Mouse (Mus musculus) cerebellum, adult 9-11 months (tissue): ENCODE measurements around the gene Dbnl.
"Not testable (repeated sequence)": the region's sequence is repeated elsewhere in the genome, so short reads cannot be mapped to it uniquely, and the experiment has no call there.

Experiments
- DNase-seq: peaks from one replicate; pipeline ENCODE4 v3.0.0; 2022

The Dbnl gene

DNA sequence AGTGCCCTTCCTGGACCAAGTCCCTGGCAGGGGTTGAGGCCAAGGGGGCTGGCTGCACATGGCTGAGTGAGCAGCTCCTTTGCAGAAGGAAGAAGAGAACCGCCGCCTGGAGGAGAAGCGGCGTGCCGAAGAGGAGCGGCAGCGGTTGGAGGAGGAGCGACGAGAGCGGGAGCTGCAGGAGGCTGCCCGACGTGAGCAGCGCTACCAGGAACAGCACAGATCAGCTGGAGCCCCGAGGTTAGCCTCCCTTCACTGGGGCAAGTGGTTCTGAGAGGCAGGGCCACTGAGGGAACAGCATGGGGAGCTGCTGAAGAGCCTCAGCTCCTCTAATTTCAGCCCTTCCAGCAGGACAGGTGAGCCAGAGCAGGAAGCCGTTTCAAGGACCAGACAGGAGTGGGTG, 8.7 kb downstream of the Dbnl start:
- DNase-seq: no peak

DNA sequence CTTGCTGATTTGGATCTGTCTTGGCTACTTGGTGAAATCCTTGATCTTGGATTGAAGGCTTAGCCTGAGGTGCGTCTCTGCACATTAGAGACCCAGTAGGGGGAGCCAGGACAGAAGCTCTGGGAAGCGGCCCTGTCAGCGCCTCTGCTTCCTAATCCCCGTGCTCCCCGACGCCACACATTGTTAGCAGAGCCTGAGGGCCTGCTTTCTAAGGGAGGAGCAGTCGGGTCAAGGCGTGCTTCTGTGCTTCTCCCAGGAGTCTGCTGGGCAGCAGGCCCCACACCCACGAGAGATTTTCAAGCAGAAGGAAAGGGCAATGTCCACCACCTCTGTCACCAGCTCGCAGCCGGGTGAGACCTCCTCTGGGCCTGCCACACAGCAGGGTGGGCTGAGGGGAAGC, 9.1 kb downstream of the Dbnl start:
- DNase-seq: no peak

DNA sequence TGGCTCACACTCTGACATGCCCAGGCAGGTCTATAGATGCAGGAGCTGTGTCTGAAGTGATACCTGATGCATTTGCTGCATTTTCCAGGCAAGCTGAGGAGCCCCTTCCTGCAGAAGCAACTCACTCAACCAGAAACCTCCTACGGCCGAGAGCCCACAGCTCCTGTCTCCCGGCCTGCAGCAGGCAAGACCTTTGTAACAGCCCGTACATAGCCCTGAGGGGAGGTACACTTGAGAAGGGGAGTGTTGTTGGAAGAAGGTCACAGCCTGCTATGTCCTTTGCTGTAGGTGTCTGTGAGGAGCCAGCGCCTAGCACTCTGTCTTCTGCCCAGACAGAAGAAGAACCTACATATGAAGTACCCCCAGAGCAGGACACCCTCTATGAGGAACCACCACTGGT, 9.6 kb downstream of the Dbnl start:
- no peak for DNase-seq

DNA sequence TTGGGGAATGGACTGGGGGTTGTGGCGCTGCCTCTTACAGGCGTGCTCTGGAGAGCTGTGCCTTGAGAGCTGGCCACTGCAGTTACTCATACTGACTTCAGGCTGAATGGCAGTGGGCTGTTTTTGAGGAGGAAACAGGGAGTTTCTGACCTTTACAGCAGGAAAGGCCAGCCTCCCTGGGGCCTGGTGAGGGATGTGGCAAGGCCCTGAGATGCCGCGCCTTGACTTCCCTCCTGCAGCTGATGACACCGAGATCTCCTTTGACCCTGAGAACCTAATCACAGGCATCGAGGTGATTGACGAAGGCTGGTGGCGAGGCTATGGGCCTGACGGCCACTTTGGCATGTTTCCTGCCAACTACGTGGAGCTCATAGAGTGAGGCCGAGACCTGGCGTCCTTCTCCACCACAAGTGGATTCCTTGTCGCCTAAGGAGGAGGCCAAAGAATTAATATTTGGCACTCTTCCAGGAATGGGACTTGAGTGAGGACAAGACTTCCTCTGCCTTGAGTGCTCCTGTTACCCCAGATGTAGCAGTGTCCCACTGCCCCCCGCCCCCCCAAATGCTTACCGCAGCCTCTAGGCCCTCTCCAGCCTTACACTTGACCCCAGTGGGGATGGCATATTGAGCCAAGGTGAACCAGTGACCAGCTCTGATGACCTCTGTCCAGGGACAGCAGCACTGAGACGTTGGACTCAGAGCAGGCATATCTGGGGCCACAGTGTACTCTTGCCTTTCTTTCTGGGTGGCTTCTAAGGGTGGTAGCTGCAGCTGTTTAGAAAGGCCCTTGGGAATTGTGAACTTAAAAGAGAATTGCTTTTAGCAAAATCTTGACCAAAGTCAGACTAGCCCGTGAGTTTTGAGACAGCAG, 11.6 kb downstream of the Dbnl start:
- peak; percentile 8 for DNase-seq

DNA sequence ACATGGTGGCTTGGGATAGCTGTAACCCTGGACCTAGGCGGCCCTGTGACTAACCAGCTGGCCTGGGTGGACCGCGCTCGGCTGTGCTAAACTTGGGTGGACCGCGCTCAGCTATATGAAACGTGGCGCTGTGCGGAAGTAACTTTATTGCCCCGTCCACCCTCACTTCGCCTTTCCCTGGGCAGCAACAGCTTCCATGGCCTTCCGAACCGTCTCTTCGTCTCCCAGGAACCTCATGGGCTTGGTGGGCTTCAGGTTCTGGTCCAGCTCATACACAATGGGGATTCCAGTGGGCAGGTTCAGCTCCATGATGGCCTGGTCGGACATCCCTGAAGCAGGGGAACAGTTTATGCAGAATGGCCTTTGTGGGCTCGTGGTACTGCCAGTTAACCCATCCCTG, 13.2 kb downstream of the Dbnl start:
- no peak for DNase-seq

DNA sequence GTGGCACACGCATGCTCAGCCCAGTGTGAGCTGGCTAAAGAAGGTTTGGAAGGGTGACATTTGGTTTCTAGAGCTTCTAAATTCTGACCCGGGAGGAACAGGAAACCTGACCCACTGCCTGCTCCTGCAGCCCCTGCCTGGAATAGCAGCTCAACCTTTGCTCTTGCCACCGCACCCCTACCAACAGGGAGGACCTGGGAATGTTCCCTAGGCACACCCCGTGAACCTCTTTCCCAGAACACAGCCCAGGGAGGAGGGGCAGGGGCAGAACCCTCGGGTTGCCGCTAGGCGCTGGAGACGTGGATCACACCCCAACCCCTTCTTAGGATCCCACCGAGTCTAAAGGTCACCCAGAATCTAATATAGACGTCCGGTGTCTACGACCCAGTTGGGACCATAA, 13.7 kb downstream of the Dbnl start:
- no peak for DNase-seq

DNA sequence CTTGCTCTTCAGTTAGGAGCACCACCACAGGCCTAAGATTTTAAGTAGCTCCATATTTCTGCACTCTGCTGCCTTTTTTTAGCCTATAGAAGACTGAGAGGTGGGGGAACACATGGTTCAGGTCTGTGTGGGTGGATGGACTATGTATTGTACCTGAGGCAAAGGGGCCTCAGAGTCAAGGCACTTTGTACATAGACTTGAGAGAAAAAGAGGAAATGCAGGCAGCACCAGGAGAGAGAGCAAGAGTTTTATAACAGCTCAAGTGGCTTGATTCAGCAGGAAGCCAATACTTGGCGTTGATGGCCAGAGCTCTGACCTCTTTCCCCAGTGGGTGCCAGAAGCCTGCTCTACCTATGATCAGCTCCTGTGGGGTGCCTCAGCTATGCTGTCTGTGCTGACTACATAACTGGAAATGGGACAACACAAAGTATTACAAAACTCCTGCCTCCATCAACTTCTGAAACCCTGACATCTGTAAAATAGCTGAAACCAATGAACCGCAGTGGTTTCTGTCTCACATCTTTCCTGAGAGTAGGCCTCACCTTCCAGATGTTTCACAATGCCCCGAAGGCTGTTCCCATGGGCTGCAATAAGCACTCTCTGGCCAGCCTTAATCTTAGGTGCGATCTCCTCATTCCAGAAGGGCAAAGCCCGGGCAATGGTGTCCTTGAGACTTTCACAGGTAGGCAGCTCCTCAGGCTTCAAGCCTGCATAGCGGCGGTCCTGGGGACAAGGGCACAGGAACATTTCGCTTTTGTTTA, 14.3 kb downstream of the Dbnl start:
- peak; percentile 4 for DNase-seq

DNA sequence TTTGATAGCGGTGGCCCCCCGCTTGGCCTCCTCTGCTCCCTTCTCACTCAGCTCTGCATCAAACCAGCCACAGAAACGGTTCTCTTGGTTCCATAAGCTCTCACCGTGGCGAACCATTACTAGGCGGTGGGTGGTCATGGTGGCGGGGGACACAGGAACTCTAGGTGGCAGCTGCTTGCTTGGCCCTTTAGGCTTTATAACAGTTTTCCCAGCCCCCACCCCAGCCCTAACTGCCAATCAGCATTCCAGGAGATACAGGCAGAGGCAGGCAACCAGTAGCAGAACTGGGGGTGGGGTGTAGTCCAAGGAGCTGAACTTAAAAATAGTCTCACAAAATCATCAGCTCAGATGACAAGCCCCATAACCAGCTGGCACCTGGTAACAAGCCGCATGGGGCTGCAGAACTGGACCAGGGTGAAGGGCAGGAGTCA, 15.3 kb downstream of the Dbnl start, which contains the start of gene Pgam2:
TSS of gene Pgam2 (minus strand) at position 183 of the 431 bp plus-strand sequence.
- DNase-seq: no peak

DNA sequence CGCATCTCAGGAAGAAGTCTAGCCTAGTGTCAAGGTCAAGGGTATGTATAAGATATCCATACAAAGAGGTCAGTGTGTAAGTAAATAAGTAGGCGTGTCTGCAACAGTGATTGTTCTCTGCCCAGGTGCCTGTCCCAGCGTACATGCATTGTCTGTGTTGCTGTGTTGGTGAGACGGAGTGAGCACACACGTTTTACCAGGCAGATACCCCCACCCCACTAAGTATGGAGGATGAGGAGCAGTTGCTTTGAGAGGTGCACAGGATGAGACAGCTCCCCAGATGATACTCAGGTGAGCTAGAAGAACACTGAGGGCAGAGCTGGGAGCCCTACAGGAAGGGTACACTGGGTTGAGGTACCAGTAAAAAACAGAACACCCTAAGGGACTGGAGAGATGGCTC, 15.9 kb downstream of the Dbnl start:
- DNase-seq: no peak

DNA sequence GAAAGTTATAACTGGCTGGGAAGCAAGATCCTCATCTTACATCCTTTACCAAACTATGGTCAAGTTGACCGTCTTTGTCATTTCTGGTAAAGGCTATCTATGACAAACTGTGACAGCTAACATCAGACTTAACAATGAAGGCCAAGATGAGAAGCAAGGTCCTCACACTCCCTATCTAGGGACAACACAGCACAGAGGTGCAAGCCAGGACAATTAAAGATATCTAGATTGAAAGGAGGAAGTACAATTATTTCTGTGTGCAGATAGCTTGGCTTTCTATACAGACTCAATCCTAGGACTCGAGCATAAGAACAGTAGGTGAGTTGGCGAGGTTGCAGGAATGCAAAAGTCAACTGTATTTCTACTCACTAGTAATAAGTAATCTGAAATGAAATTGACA, 17.4 kb downstream of the Dbnl start:
- no peak for DNase-seq

DNA sequence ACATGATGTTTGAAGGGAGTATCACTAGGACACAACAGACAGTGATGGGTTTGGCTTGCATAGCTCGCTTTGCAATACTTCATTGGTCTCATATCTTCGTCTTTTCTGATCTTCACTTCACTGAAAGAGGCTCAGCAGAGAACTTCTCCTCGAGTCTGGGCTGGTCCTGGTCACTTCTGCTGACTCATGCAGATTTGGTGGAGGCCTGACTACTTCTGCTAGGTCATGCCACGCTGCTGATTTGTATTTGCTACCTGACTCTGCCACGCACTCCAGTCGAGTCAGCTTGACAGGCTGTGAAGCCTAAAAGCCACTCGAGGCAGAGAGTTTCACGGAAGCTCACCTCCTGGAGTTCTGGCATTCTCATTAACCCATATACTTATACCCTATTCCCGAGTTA, 19.7 kb downstream of the Dbnl start:
- DNase-seq: no peak

DNA sequence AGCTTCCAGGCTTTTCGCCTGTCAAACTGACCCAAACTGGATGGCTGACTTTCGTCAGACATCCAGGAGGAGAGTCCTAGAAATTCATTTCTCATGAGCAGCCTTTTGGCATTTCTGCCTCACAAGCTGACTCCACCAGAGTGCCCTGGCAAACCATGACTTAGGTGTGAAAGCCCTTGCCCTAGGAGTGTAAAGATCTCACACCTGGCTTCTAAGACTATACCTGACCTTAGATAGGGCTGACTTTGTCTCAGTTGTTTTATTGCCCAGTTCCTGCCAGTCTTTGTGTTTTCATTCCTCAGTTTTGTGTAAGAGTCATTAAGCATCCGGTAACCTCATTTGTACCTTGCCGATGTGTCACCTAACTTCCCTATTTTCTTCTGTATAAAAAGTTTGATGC, 21.2 kb downstream of the Dbnl start:
- not testable (repeated sequence) for DNase-seq

DNA sequence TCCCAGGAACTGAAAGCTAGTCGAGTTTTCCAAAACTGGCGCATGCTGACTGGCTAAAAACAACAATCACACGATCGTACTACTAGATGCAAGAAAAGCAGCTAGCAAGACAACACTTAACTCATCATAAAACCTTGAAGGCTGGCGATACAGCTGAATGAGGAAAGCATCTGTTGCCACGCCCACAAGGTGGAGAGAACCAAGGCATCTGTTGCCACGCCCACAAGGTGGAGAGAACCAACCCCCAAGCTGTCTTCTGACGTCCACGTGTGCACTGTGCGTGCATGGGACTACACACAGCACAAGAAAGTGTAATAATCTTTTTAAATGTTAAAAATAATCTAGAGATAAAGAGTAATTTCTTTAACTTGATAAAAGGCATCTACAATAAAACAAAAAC, 25.1 kb downstream of the Dbnl start:
- DNase-seq: no peak

DNA sequence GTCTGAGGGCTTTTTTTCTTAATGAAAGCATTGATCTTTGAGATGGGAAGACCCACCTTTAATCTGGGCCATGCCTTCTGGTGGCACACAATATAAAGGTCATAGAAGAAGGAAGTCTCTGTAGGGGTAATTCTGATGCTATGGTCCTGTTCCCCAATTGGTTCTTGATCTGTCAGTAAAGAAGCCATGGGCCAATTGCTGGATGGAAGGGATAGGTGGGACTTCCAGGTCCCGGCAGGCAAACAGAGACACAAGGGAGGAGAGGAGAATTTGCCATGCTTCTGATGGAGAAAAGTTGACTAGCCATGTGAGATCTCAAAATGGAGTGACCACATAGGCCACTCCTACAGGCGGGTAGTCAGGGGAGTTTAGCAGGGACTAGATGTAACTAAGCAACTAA, 30.9 kb downstream of the Dbnl start:
- DNase-seq: no peak

DNA sequence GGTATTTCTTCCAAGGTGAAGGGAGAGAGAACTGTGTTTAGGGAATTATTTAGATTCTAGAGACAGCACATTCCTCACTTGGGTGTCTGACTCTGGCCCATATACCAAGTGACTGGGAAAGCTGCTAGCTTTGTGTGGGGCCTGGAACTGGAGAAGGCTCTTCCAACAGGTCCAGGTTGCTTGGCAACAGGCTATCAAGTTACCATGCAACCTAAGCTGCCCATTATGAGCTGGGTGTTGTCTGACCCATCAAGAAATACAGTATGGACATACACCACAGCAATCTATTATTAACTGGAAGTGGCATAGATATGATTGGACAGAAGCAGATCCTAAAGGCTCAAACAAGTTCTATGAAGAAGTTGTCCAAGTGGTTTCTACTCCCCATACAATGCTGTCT, 37.1 kb downstream of the Dbnl start:
- no peak for DNase-seq

DNA sequence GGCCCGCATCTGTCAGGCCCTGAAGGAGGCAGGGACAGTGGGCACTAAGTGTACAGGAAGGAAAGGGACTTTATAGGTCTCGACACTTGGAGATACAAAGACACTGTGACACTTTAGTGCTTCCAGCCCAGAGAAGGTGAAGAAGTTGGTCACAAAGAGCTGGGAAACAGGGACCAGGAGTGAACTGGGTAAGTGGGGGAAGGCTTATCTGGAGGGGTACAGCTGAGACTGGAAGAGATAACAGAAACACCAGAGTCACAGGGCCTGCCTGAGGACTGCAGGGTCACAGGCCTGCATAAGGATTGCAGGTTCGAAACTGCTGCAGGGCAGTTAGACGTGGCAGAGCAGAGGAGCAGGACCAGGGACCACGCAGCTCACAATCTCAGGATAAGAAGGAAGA, 39.6 kb downstream of the Dbnl start:
- DNase-seq: no peak

DNA sequence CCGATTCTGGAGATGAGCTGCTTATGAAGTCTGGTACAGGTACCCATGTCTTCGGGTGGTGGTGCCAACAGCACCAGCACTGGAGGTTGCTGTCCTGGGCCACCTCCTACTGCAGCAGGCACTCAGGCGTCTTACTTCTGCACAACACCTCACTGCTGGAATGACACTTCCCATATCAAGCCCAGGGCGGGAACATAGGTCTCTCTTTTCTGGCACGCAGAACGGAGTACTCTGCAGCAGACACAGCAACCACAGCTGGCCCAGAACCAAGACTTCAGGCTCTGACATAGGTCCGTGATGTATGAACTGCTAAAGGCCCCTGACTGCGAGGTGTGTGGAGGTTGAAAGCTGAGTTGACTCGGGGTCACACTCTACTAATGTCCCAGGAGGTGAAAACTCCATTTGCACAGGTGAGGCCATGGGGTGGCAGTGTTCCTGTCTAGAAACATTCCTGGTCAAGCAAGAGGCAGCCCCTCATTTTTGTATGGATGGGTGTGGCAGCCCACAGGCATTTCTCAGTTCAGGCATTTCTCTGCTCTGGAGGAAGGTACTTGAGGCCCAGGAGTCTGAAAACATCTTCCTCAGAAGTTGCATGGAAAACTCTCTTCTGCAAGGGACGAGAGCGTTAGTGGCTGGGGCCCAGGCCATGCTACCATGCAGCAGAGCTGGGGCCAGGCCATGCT, 40.4 kb downstream of the Dbnl start:
- no peak for DNase-seq

DNA sequence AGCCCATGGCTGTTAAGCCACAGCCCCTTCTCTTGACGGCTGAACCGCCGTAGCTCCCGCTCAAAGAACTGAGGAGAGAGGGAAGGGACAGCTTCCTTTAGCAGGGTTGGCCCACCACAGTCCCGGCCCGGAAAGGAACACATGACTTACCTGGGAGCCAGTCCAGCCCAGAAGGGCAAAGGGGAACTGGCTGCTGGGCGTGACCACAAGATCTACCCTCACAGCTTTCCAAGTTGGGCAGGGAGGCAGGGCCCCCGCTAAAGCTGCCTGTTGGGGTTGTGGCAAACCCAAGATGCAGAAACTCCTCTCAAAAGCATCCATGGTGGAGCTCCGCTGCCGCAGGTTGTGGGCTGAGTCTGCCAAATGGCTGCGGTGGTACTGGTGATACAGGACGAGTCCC, 41.0 kb downstream of the Dbnl start:
- no peak for DNase-seq

DNA sequence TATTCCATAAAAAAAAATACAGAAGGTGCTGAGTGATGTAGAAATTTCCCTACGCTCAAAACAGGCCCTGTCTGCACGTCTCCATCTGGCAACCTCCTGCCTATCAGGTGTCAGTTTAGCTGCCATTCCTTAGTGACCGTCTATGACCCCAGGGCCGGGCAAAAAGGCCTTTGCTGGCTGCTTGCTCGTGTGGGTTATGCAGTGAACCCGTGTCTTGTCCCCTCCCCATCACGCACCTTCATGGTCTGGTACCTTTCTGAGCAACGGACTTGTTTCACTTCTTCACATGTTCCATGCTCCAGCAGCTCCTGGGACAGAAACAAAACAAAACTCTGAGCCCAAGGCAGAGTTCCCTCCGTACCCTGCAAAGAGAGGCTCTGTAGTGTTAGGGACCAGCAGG, 46.2 kb downstream of the Dbnl start:
- no peak for DNase-seq

DNA sequence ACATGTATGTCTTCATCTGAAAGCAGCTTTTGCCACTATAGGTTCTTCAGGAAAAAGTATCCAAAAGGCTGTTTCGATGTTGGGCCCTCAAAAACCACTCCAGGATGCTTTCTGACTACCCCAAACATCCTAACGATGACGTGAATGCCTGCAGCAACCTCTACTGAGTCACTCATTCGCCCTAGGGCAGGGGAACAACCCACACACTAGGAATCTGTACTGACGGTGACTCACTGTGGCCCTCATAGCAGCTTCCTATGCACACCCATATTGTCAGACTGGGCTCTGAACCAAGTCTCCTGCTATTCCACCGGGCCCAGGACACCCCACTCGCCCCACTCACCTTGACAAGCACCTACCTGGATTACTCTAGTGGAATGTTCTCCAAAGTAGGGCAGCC, 46.8 kb downstream of the Dbnl start:
- no peak for DNase-seq

DNA sequence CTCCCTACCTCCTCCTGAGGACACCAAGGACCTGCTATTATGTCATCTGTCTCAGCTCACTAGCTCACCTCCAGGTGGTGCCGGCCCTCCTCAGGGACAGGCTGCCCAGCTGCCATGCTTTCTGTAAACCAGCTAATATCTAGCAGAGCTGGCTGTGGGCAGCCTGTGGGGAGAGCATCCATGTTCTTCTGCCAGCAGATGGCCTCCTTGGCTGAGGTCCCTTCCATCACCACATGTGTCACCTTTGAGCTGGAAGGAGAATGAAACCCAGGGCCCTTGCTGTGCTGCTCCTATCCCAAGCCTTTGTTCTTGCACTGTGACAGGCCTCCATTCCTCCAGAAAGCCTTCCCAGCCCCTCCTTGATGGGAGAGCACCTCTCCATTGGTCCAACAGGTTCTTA, 47.8 kb downstream of the Dbnl start:
- peak; percentile 54 for DNase-seq

DNA sequence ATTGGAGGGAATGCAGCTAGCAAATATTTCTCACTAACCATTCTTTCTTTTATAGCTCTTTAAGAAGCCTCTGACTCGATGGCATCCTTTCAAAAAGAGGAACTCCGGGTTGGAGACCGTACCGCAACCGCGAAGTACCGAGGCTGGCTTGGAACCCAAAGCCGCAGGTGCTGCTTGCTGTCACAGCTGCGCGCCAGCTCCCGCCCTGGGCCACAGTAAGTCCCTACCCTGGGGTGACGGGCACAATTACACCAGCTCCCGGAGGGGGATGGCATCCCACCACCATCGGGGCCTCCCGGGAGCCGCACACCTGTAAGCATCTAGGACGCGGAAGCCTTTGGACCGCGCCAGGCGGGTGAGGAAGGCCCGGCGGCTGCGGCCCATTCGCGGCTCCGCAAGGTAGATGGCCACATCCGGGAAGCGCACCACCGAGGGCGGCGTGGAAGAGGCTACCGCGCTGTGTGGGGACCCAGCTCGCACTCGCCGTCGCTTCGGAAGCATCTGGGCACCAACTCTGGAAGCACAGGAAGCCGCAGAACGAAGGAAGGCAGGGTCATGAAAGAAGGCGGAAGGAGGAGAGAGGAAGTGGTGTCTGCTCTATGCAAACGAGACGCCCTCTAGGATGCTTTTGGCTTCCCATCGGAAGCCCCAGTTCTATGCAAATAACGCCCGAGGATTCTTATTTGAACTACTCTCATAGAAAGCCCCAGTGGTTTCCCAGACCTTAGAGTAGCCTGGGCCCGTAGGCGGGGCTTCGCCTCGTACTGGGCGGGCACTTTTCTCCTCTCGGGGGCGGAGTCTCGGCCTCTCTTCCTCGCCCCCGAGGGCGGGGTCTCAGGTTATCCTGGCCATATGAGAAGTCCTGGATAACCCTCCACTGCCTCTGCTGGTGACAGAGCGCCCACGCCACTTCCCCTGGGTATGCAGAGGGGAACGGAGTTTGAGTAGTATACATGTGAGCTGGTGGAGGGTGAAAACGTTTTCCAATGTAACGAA, 49.3 kb downstream of the Dbnl start, which contains the start of gene Polm:
TSS of gene Polm (minus strand) at position 766 of the 996 bp plus-strand sequence.
- DNase-seq: peak; percentile 95
